Mouse (Mus musculus) retina, postnatal 7 days (tissue): ENCODE data around the gene Chrm1.

ENCODE experiments used
- DNase-seq: peaks from one replicate; pipeline ENCODE4 v3.0.0-alpha.2; 2012; ENCODE audit warnings: low read depth, low spot score

Gene Chrm1

DNA sequence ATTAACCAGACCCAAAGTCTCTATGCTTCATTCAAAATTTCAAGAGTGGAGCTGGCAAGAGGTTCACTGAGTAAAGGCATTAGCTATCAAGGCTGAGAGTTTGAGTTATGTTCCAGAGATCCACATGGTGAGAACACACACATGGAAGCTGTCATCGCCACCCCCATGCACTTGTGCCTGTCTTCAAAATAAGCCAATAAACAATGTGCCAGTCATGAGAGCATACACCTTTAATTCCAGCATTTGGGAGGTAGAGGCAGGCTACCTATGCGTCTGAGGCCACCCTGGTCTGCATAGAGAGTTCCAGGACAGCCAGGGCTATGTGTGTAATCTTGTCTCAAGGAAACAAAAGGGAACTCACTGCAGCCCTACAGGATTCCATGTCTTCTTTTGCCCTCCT lies 20.0 kb downstream of the Chrm1 start:
- no peak for DNase-seq

DNA sequence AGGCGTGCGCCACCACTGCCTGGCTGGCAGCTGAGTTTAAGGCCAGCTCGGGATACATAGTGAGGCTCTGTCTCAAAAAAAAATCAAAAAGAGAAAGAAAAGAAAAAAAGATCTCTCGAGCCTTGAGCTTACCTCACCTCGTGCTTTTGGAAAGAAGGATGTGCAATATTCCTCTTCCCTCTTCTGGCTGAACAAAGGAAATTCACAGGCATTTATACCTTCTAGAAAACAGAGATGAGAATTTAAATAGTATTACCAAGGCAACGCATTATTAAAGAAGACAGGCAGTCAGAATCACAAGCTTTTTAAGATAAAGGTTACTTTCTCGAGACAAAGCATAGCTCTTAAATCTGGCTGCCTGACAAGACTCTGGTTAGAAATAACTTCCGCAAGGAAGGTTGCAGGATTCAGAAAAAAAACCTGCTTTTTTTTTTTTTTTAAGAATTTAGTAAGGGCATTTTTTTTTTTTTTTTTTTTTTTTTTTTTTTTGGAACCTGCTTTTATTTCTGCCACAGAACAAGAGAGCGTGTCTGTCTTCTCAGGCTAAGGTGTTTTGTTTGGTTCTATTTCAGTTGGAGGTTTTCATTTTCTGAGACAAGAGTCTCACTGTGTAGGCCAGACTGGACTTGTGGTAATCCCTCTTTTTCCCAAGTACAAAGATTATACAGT lies 28.4 kb downstream of the Chrm1 start:
- no peak for DNase-seq

DNA sequence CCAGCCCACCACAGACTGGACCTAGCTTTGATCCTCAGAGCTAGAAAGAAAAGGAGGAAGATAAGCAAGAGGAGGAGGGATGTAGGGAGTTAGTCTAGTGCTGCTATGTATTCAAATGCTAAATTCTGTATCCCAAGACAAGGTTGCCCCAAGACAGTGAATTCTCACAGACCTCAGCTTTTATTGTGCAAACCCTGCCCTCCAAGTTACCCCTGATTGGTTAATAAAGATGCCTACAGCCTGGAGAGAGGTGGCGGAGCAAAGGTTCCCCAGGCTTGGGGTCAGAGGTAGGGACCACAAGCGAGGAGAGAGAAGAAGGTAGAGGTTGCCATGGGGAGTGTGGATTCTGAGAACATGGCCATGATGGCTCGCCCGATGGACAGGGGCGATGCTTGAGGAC lies 29.2 kb downstream of the Chrm1 start:
- no peak for DNase-seq

DNA sequence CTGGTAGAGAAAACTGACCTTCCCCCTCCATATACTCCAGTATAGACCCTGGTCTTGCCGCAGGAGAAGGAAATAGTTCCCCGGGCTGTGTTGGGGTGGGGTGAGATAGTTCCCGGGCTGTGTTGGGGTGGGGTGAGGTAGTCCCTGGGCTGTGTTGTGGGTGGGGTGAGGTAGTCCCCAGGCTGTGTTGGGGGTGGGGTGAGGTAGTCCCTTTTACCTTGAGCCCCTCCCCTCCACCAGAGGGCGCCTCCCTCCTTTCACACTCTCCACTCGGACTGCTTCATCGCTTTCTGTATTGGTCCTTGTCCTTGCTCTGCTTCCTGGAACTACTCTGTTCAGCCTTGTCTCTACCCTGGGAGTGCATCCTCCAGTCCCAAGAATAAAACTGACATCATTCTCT lies 31.7 kb downstream of the Chrm1 start:
- no peak for DNase-seq

DNA sequence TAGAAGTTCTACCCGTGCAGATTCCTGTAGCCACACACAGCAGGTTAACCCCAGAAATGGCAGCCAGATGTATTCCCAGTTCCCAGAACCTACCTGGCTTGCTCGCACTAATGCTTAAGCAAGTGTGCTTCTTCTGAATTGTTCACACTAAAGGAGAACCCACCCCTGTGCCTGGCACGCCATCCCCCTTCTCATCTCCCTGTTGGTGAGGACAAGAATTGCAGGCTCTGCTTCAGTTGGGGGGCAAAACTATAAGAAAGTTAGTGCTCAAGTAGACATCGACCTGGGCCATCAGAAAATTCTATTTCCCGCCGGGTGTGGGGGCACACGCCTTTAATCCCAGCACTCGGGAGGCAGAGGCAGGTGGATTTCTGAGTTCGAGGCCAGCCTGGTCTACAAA lies 36.1 kb downstream of the Chrm1 start:
- no peak for DNase-seq

DNA sequence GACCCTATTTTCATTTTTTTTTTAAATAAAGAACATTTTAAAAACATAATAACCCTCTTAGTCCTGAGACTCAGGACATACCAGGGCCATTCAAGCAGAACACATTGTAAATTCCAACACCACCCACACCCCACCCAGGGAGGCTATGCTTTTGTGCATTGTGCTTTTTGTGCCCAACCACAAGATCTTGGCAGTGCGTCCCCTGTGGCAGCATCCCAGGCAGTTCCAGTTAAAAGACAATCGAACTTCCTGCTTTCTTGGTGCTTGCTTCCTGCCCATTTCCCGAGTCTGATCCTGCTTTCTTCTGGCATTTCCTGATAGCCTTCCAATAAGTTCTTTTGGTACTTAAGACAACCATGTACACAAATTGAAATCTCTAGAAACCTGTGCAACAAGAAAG lies 38.9 kb downstream of the Chrm1 start:
- no peak for DNase-seq

DNA sequence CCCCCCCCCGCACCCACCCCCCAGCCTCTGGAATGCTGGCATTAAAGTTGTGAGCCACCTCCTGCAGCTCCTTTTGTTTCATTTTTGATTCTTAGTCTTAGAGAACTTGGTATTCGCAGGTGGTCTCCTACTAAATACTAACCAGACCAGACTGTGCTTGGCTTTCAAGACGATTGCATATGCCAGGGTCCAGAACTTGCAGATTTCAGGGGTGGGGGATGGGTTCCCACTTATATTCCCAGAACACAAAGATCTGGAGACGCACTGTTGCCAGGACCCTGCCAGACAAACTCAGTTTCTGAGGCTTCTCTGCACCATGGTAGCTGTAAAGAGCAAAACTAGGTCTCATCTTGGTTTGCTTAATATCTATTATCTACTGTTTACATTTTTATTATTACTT lies 40.0 kb downstream of the Chrm1 start:
- DNase-seq = no peak

DNA sequence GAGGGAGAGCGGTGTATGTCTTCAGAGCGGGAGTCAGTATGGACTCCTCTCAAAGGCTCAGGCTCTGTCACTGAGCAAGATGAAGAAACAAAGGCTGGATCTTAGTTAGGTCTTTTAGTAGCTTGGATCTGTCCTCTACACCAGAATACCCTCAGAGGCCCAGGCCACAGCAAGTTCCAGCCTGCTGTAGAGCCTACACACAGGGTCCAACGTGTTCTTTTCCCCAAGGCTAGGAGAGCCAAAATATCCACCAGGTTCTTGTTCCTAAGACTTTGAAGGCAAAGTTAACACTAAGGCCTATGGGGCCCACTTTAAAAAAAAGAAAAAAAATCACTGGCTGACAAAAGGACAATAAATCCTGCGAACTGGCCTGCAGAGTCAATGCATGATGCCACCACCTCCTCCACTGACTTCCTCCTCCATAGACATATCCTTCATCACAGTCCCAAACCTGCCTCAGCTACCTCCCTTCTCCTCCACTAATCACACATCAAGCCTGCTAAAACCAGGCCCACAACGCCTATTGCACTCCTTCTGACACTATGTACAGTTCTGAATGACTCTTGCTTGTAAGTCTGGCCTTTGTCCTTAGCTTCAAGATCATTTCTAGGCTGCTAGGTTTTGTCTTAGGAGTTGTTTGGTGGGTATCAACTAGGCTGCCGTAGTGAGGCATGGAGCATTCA lies 41.6 kb downstream of the Chrm1 start:
- no peak for DNase-seq

DNA sequence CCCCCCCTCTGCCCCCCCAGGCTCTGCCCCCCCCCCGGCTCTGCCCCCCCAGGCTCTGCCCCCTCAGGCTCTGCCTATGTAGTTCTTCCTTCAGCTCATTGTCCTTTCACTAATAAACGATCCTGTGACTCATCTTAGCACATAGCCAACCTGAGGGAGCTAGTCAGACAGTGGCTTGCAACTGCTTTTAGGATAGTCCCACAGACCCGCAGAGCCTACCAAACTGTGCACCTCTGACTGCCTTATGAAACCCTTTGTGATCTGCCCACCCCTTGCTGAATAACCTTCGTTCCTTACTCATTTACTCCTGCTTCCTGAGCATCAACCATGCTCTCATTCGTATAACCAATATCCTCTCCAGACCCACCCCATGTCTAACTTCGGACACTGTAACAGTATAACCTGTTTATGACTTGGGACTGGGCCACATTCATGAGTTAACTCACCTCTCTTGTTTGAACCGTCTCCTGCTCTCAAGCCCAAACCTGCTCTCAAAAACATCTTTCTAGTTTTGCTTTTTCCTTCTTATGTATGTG lies 42.6 kb downstream of the Chrm1 start:
- no peak for DNase-seq

DNA sequence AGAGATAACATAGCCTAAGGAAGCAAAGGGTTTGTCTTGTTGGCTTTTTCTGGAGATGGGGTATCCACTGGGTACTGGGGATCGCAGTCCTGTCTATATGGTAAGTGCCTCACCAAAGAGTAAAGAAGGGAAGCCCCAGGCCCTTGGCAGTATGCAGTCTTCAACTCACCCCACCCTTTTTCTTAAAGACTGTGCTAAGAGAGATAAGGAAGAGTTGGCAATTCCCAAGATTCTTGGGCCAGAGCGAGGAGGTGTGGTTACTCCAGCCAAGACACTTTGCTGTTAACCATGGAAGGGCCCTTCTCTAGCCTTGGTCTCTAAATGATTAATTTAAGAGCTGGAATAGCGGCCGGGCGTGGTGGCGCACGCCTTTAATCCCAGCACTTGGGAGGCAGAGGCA lies 43.3 kb downstream of the Chrm1 start:
- DNase-seq = no peak

DNA sequence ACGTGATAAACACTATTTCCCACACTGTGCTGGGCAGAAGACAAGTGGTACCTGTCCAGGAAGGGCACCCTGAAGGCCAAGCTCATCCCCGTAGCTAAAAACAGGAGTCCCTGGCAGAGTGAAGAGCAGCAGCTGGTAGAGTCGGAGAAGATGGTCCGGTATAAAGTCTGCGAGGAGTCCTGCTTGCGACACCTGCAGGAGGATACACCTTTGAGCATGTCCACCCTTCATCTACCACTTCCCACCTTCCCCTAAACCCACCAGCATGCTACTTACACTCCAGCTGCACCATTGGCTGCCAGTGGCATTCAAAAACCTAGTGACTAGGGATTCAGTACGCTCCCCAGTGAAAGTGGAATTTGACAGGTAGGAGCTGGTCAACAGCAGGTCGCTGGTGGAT lies 45.4 kb downstream of the Chrm1 start:
- DNase-seq = no peak

DNA sequence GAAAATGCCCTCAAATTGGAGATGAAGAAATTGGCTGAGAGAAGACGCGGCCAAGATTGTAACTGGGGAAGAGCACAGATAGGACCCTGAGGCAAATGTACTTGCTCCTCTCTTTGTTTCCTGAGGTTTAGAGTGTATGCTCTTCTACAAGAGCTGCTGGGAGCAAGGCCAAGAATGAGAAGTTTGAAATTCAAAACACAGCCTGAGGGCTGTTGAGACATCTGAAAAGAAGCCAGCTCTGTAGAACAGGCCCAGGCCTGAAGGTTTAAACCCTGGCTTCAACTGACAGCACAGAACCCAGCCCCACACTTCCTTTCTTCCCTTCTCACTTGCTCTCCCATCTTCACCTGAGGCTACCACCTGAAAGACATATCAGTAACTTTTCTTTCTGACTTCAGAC lies 46.5 kb downstream of the Chrm1 start:
- DNase-seq = no peak

DNA sequence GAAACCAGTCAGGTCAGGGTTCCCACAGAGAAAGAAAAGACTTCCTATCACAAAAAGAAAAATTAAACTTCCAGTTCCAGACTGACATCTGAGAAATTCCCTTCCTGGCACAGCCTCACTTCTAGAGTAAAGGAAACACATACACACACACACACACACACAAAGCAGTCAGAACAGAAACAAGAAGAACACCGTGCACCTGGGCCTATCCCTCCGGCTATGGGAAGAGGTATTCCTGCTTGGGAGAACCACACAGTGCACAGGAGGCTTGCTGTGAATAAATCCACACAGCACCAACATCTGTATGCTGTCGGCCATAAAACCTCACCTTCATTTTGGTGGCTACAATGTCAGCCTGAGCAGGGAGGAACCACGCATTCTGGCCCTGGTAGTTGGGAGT lies 47.9 kb downstream of the Chrm1 start:
- DNase-seq = no peak

DNA sequence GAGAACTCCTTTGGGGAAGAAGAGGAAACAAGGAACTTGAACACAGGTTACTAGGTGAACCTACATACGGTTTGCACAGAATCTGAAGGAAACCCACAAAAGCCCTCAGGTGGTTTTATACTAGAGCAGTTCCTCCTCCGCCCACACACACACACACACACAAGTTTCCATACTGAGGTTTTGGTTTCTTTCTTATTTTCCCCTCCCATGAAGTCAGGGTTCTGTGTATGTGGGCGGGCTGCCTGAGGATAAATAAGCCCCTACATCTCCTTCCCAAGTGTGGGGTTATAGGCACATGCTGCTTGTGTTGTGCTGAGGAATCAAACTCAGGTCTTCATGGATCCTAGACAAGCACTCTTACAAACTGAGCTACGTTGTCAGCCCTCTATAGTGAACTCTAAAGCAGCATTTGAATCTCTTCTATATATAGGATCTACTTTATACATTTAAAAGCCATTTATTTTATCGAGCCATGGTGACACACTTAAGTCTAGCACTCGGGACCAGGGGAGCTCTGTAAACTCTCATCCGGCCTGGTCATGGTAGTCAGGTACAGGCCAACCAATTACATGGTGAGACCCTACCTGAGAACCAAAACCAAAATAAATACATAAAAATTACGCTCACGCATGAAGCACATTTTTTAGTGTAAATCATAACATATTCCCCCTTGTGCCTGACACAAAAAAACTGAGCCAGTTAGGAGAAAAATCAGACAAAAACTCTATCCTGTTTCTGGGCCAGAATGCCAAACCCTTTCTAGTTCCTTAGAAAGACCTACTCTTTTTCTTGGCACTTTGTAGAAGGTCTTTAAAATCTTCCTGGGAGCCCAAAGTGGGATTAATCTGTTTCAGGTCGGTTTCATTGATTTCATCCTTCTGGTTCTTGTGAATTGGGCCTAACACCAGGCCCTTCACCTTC lies 48.6 kb downstream of the Chrm1 start:
- no peak for DNase-seq

DNA sequence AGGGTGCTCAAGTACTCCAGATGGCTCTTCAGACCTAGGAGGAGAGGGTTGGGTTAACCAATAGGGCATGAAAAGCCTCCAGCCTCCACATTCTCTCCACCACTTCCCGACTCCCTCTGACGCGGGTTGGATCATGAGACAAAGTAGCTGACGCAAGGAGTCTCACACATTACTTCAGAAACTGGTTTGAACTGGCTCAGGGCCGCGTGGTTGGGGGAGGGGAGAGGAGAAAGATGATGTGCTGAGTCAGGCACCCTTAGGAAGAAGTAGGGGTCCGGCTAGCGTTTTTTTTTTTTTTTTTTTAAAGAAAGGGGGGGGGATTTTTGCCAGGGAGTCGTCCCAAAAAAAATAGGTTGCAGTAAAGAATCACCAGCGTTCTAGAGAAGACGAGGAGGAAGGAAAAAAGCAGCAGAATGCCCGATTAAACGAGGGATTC lies 49.3 kb downstream of the Chrm1 start:
- peak; percentile 62 for DNase-seq

DNA sequence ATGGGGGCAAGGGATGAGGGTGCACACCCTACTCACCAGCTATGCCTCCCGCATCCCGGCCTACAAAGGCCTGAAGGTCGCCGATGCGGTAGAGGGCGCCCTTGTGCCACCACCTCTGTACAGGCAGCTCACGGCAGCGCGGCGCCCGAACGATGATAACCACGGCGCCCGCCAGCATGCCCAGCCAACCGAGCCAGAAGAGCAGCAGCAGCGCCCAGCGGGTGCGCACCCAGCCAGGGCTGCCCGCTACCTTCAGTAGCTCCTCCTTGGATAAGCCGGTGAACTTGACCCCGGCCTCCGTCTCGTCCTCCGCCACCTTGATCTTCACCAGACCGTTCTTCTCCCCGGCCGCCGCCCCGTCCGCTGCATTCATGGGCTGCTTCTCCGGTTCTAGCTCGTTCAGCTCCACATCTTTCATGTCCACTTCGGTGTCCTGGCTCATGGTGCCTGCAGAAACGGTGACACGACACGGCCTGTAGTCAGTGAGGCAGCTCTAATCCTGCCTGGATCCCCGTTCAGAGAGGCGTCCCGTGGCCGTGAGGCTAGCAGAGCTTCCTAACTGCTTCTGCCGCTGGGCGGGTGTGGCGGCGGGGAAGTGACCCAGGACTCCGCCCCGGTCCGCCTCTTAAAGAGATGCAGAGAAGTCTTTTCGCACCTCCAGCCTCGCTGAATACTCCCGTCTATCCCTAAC lies 49.9 kb downstream of the Chrm1 start:
- peak; percentile 79 for DNase-seq

DNA sequence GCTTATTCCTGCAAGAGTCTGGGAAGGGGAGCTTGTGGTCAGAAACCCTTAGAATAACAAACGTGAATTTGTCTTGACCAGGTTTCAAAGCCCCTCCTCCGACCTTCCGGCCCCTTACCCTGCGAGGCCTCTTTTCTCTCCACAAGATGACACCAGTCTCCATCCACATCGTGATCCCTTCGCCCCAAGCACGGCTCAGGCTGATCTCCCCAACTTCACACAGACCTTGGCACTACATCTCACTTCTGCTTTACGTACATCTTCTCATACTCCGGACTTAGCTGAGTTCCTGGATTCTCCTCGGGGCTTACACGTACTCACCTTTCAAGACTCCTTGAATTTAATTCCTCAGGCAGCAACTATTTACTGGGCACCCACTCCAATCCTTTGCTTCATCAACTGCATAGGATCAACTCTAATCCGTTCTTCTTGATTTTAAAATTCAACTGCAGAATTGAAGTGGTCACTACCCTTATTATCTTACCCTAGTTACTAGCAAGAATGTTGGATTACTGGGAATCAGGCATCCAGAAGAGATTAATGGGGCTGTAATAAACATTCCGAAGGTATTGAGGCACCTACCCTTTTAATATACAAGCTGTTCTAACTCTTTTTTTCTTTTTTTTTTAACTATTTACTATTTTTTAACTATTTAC lies 50.5 kb downstream of the Chrm1 start:
- DNase-seq = no peak

DNA sequence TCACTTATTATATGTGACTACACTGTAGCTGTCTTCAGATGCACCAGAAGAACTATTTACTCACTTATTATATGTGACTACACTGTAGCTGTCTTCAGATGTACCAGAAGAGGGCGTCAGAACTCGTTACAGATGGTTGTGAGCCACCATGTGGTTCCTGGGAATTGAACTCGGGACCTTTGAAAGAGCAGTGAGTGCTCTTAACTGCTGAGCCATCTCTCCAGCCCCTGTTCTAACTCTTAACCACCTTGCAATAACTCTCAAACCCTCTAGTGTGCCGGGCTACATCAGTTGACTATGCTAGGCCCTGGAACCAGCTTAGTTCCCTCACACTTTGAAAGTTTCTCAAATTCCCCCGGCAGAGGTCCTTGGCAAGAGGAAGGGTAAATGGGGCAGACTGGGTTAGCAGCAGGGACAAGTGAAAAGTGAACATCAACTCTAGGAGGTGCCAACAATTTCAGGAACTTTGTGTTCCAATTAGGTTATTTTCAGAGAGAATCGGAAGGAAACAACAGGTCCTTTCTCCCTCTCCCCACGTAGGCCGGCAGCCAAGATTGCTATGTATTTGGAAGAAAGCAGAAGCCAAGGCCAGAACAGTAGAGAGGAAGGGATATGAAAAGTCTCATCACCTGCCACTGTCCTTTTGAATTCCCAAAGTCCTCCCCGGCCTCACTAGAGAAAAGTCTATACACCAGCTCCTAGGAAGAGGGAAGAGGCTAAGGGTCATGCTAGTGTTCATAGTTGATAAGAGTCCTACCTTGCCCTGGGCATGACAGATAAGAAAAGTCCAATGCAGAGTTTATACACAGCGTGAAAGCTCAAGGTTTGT lies 51.3 kb downstream of the Chrm1 start:
- no peak for DNase-seq

DNA sequence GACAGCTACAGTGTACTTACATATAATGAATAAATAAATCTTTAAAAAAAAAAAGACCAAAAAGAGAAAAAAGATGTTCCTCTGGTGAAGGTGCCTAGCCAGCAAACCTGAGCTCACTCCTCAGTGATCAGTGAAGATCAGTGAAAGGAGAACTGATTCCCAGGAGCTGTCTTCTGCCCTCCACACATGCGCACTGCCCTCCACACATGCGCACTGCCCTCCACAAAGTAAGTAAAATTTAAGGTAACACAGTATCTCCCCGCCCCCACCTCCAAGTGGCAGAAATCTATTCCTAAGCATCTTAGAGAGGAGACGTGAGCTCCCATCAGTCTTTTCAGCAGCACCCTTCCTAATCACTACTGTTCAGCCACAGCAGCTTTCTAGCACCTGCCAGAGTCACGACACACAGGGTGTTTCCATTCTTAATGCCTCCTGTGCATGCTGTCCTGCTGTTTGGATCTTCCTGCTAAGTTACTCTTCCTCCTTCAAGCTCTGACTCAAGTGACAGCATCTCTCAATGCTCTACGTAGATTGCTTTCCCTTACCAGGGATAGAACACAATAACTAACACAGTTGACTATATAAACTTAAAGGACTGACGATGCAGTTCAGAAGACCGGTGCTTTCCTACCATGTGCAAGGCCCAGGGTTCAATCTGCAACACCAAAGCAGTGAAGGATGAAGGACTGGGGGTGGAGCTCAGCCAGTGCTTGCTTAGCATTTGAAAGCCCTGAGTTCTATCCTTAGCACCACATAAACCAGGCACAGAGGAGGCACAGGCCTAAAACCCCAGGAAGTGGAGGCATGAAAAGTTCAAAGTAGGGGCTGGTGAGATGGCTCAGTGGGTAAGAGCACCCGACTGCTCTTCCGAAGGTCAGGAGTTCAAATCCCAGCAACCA lies 52.5 kb downstream of the Chrm1 start:
- no peak for DNase-seq
